Mouse (Mus musculus) Muller cell, postnatal 12 days (primary cell): ENCODE measurements at regions not wholly inside any gene's neighbourhood (a gene's known extent, or its start where the extent isn't known, plus 50 kb on each side); places are given as distances from the start of the nearest gene placed in this dataset.
"Not testable (repeated sequence)": the region's sequence is repeated elsewhere in the genome, so short reads cannot be mapped to it uniquely, and the experiment has no call there.

Experiments
- DNase-seq: peaks from one replicate; pipeline ENCODE4 v3.0.0-alpha.2; 2015; ENCODE audit errors: inconsistent ontology term

DNA sequence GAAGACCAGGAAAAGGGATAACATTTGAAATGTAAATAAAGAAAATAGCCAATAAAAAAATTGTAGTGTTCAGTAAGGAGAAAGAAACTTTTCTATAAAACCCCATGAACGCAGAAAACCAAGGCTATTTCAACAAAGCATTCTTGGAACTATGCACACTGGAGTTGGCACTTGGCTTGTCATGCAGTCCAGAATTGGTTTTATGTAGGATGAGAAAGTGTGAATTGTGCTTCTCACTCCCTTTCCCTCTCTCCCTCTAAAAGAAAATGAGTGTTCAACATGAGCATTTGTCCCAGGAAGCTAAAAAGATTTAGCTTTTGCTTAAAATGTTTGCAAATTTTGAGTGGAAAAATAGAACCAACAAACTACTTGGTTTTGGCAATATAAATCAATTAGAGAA is 841.6 kb upstream of the Adam24 start:
- no peak for DNase-seq

DNA sequence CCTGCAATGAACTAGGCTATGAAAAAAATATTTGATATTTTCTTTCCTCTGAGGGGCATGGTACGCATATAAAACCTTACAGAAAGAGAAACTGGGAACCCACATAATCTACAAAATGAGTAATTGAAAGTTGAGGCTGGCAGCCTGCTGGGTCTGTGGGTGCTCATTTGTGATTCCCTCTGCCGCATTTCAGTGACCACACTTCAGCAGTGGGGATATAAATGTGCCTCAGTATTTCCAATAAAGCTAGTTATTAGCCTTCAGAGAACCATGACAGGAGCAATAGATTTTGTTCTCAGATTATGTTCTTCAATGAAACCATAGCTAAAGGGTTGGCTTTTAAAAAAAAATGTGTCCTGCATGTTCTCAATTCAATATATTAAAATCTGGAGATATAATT is 828.0 kb upstream of the Adam24 start:
- no peak for DNase-seq

DNA sequence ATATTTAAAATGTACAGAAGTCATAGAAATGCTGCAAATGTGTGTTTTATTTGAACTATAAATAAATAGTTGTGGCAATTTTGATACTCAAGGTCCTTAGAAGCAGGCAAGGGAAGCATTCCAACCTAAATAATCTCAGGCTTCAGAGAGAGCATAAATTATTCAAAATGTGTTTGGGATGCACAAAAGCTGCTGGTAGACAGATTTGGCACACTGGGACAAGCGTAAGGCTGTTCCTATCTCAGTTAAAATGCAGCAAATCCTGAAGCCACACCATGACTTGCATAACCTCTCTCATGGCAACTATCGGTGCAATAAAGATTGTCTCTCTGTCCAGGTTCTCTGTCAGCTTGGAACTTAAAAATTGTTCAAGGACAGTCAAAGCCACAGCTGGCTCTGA is 812.3 kb upstream of the Adam24 start:
- no peak for DNase-seq

DNA sequence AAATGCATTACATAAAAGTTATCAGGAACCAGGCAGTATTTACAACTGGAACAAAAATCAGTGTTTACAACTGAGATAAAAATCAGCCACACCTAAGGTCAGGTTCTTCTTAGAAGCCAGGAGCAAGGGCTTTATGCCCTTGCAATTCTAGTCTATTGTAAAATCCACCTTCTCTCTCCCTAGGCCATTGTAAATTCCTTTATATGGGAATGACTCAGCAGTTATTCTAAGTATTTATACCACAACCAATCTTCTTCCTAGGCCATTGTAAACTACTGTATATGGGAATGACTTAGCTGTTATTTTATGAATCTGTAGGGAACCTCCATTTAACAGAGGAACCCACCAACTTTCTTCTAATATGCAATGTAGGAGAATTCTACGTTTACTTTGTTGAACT is 772.6 kb upstream of the Adam24 start:
- DNase-seq: no peak

DNA sequence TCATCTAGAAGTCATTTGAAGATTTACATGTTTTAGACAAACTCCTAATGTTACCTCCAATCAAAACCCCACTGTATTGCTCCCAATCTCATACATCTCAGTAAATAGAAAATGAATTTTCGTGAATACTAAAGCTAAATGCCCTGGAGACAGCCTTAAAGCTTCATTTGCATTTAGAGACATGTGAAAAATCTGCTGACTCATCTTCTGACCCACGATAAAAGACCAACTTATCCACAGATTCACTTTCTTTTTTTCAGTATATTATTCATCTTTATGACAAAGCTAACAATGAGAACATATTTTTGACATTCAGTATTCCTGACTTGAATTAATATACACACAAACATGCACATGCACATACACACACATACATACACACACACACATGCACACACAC is 762.0 kb upstream of the Adam24 start:
- DNase-seq: no peak

DNA sequence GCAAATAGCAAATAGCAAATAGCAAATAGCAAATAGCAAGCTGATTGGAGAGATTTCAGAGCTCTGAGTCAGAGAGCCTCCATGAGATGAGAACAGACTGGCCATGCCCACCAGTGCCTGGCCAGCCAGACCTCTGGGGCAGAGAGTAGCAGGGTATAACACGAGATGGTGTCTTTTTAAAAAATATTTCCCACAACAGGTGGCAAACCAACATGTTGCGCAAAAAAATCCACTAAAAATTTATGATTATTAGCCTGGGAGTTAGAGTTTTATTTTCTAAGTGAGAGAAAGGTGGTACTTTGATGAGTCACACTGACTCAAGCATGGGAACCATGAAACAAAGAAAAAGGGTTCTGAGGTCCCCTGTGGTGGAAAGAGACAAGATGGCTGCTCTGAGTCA is 753.5 kb upstream of the Adam24 start:
- DNase-seq: peak; percentile 14

DNA sequence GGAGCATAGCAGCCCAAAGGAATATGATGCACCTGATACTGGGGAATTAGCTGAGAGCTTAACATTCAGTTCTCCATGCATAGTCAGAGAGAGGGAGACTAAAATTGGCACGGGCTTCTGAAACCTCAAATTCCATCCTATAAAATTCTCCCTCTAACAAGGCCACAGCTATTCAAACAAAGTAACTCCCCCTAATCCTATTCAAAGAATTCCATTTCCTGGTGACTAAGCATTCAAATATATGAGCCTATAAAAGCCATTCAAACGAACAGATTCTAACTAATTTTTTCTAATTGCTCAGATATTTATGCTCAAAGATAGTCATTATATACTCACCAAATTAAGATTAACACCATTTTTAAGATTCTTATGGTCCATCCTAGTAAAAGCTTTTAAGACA is 751.1 kb upstream of the Adam24 start:
- DNase-seq: peak; percentile 94

DNA sequence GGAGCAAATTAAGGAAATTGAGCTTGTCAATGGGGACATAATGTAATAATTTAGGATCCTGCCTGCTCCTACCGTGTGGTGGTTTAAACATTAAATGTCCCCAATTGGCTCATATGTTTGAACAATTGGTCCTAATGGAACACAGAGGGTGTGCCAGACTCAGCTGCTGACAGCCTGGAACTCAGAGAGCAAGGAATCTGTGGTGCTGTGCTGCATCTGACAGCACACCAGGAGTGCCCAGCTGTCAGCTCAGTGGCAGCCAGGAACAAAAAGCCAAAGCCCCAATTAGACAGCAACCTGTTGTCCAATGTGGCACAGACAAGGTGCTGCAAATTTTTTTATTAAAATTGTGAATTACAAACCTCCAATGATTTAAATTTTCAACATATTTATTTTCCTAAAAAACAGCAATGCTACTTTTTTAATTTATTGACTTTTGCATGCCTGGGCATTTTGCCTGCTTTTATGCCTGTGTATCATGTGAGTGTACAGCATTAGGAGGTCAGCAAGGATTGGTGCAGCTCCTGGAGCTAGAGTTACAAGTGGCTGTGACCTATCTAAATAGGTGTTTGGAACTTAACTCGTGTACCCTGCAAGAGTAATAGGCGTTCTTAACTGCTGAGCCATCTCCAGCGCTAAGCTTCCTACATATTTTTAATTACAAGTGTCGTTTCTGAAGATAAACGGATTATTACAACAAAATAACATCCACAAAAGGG is 724.5 kb upstream of the Adam24 start:
- DNase-seq: no peak

DNA sequence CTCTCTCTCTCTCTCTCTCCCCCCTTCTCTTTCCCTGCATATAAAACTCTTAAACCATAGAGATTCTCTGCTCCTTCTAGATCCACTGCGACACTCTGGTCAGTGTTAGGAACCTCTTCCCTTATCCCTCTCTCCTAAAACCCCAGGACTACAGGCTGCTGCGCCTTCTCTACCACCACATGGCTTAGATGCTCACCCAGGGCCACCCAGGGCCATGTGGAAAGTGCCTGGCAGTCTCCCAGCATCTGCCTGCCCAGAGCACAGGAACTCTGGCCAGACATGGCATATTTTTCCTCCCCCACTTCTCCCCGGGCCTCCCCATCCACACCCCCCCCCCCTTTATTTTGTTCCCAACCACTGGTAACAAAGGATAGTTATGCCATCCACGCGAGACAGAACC is 720.4 kb upstream of the Adam24 start:
- DNase-seq: peak; percentile 24

DNA sequence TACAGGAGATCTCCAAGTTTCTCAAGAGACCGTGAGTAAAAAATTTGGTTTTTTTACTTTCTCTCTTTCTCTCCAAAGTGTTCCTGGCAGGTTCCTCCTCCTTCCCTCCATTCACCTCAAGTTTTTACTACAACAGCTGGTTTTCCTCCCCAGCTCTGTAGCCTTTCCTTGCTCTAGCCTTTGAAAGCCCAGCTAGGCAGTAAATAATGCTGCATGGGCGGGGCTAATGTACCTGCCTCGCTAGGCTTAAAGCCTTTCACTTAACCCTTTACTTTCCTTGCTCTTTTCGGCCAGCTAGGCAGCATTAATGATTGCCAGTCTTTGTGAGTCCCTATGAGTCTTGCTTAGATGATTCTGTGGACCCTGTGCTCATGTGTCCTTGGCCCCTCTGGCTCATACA is 720.0 kb upstream of the Adam24 start:
- no peak for DNase-seq

DNA sequence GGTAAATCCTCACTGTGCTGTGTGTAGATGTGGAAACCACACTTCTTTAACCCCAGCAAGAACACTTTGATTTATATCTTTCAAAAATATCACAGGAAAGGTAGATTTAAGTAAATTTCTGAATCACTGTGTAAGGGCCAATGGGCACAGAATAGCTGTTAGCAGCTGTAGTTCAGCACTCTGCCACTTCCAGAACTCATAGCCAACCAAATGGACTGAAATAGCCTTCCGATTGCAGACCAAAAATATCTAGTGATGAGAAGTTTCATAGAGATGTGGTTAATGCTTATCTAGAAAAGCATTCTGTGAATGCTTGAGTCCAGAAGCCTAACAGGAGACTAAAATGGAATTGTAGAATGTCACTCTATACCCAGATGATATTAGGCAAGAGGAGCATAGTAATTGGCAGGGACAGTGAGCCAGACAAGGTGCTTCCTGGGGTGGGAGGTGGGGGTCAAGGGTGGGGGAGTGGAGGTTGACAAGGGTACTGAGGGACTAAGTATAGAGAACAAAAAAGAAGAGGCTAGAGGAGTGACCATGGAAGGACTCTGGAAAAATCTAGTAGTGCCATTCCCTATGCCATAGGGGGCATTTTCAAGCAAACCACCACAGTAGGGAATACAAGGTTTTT is 669.6 kb upstream of the Adam24 start:
- DNase-seq: no peak

DNA sequence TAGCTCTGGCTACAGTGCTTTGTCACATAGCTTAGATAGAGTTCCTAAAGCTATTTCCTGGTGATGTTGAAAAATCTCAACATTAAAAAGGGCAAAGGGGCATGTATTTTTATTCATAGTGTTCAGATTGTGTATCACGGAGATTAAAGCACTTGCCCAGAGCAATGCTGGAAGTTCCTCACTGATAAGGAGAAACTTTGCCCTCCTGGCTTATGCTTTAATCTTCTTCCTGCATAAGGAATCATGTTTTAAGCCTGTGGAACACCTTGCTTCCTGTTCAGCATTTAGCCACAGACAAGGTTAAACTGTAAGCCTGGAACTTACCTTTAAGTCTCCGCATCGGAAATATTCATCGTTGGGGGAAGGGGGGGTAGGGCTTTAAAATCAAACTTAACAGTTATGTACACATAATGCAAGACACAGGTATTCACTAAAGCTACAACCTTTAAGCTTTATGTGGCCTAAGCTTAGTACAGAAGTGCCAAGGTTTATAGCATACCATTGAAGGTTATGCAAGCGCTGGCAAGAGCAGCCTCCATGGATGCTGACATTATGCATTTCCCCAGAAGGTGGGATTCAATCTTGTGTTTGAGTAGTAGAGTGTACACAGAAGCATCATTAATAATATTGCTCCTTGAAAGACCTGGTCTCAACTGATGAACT is 655.5 kb upstream of the Adam24 start:
- no peak for DNase-seq

DNA sequence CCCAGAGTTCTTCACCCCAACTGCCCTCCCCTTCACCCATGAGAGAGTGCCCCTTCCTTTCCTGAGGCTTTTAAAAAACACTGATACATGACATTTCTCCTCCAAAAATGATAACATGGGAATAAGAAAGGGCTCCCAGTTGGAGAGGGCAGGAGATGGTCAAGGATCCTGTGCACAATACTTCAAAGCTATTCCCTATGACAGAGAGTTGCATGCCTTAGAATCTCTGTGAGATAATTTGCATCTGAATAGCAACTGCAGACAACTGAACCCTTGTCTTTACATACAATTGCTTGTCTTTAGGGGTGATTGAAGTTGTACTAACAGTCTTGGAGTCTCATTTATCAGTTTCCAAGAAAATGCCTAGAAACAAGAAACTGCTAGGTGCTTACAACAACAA is 610.7 kb upstream of the Adam24 start:
- peak; percentile 2 for DNase-seq

DNA sequence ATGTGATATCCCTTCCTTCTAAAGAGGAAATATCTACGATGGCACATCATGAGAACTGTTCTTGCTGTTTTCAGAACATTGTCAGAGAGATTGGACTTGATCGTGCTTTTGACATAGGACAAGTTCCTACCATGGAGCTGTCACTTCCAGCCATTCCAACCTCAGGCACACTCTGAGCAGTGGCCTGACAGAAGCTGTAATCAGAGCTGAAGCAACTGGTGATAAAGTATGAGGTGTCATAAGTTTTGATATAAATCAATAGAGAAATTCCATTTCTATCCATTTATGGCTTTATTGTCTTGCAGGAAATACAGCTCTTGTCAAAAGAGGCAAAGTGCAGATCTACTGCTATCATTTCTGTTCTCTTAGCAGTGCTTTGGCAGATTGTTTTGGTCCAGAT is 603.7 kb upstream of the Adam24 start:
- DNase-seq: no peak

DNA sequence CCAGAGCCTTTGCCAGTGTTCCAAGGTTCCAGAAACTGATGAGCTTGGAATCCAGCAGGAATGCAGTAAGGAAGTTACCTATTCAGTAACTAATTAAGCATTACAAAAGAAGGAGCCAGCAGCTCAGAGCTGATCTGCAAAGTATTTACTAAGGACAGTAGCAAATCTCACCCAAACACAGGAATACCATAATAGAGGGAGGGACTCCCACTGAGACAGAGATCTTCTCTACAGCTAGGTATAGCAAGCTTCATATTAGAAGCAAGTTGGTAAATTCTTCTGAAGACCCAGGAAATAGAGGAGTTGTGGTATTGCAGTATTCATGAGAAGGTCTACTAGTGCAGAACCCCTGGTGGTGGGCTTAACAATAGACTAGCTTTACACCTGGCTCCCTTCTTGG is 593.9 kb upstream of the Adam24 start:
- DNase-seq: not testable (repeated sequence)

DNA sequence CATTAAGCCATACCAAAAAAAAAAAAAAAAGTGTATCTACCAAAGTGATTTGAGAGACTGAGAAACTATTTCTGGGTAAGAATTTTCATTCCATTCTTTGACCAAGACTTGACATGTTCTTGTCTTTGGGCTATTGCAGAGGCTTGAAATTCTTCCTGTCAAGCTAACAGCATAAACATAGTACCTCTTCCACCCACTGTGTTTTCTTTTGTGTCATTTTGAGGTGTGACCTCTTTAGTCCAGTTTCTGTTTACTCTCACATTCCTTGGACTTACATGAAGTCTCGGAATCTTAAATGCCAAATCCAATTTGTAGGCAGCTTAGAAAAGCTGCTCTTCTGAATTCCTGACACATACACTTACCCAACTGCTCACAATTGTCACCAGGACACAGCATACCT is 590.7 kb upstream of the Adam24 start:
- peak; percentile 66 for DNase-seq

DNA sequence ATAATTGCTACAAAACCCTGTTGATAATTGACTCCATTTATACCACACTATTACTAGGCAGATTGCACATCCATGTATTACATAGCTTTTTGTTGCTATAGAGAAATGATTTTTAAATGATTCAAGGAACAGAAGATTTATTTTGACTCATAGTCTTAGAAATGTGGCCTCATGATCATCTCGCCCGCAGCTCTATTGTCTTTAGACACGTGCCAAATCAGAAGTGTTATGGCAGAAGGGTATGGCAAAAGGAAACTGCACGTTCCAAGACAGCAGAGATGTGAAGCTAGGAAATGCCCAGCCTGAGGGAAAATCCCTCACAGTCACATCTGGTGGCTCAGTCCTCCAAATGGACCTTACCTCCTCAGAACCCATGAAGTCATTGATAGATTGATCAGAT is 585.5 kb upstream of the Adam24 start:
- DNase-seq: no peak

DNA sequence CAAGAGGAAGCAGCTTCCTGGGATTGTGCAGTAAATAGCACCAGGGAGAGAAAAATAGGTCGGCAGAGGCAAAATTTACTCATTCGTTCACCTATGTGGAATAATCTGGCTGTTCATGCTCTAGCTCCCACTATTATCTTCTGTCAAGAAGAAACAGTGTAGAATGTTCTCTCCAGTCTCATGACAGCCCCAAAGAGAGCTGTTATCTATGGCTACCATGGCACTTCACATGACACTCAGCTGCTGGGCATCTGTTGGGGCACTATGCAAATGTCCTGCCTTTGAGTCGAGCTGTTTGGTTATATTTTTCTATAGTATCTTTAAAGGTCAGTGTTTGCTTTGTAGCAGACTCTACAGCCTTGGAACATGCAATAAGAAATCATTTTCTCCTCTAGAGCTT is 550.5 kb upstream of the Adam24 start:
- DNase-seq: no peak

DNA sequence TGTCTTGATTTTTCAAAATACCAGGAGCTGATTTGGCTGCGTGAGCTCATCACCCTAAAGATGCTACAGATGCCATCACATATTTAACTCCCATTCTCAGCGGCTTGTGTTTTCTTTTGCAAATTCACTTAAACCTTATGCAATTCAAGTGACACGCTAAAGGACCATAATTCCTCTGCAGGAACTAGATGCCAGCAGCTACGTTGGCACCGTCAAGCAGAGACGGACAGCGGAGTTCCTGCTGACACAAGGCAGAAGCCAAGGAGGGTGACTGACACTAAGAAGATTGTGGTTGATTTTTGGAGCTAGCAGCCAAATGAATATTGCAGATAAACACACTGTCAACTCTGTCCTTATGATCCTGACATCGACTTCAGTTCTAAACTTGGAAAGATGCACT is 547.7 kb upstream of the Adam24 start:
- no peak for DNase-seq

DNA sequence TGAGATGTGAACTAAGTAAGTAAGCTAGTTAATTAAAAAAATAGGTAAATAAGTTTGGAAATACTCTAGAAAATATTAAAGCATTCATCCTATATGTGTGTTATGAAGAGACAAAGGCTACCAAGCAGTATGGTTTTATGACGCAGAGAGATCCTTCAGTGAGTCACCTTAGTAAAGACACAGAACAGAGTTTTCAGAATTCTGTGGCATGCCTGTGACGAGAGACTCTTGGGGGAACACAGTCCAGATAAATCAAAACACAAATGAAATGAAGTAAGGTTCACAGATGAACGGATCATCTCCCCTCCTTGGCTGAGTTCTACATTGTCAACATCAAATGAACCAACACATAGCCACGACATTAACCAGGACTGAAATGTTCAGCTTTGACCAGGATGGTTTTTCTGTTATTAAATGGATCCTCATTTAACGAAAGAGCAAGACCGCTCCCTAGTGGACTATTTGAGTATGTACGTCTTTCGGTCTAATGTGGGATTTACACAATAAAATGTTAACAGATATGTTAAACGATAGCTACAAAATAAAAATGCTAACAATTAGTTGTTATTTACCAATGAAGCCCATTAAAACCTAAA is 542.1 kb upstream of the Adam24 start:
- DNase-seq: peak; percentile 67

DNA sequence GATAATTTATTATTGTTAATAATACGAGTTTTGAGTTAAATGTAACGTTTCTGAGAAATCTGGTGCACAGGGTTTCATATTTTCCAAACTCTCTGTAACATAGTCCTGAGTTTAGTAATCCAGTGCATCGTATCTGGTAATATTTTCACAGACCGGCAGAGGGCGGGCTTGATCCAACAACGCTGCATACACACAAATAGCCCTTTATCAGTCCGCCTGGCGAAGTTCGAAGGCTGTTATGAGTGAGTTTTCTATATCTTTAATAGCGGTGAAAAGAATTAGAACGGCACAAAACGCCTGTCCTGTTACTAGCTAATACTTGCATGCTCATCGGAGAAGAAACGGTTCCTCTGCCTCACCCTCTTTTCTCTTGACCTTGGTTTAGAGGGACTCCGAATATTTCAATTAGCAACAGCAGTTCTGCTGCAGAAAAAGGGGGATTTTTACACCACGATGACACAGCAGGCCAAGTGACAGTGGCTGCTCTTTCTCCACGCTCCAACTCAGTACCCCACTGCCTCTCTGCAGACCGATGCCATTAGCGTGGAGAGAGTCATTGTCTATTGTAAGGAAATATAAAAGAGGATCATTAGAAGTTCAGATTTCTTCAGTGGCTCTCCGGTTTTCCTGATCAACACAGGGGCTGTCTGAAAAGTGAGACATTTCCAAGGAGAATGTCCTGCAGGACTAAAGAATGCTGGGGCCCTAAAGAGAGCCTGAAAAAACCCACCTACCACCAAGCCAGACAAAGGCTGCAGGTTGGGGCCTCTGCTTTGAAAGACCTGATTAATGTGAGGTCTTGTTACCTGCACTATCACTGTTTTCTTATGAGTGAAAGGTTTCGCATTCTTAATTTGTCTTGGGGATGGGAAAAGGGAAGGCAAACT is 523.7 kb upstream of the Adam24 start:
- peak; percentile 49 for DNase-seq

DNA sequence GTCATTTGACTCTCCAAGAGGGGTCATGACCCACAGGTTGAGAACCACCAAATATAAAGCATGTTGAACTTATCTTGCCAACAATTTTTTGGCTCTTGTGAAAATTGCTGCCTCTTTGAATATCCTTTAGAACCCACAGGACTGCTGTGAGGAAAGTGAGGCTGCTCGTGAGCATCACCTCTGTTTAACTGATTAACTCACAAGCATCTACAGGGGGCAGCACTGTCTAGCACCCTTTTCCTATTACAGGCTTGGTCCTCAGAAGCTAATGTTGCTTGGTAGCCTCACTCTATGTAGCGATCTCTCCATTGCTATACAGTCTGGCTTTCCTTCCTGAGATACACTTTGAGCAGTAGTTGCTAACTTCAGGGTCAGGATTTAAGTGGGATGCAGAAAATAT is 522.4 kb upstream of the Adam24 start:
- no peak for DNase-seq
